Mouse (Mus musculus): ENCODE measurements around the gene Il12b. TPM values are rescaled to one million over a fixed set of nuclear protein-coding genes. Genes with fewer than 3 reads are reported as not detected.

The Il12b gene
- total RNA-seq (2014; fragmentation: Nextera tagmentation) (not detected in 2 replicates), total RNA-seq (2017) (not detected in 2 replicates)

DNA sequence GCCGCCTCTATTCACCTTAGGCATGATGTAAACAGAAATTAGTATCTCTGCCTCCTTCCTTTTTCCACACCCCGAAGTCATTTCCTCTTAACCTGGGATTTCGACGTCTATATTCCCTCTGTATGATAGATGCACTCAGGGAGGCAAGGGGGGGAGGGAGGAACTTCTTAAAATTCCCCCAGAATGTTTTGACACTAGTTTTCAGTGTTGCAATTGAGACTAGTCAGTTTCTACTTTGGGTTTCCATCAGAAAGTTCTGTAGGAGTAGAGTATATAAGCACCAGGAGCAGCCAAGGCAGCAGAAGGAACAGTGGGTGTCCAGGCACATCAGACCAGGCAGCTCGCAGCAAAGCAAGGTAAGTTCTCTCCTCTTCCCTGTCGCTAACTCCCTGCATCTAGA is at the start of gene Il12b:
Gene Il12b, plus strand, starts transcription at position 301 of the 400 bp plus-strand sequence.
- ATAC-seq (replicated peaks; ENCODE audit: low FRiP score, low TSS enrichment, poor library complexity, severe bottlenecking) = no peak

DNA sequence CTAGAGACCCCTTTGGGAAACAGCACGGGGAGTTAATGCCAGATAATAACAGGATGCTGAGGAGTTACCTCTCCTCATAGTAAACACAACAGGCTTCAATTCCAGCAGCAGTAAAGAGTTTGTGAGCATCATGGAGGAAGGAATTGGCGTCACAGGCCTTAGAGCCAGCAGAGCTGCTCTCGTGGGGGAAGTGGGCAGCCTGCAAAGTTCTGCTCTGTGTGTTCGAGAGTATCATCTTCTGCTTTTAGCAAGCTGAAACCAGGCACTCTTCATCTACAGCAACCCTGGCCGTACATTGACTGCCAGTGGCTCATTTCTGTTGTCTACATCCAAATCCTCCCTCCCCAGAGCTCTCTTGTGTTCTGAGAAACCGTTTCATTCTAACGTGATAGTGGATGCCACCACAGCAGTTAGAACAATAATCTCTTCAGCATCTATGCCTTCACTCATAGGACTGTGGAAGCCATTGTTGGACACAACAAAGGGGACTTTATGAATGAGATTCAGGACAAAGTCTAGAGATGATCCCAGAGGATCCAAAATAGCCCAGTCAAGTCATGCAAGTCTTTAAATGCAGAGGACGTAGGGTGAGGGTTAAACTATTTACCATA is 44.9 kb upstream of the Il12b start:
- no peak for ATAC-seq (replicated peaks; ENCODE audit: low FRiP score, low TSS enrichment, poor library complexity, severe bottlenecking)

- ATAC-seq (replicated peaks; ENCODE audit: low FRiP score, low TSS enrichment, poor library complexity, severe bottlenecking) = no peak
Observed at GRCm38 (mm10) chr11:44356171-44356570, 43.7 kb upstream of the Il12b start.

DNA sequence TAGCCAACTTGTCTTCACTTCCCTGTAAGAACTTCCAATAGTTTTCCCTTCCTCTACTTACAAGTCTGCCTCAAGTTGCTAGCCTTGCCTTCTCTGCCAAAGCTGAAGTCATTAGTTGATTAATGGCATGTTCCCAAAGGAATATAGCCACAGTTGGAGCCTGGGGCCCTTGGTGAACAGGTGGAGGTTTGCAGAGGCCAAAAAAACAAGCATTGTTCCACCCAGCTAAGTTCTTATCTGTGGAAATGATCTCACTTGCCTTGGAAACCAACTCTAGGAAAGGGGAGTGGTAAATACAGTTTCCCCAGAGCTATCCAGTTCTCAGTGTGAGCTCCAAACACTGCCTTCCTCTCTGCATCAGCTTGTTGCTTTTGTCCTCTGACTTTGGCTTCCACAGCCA is 35.3 kb upstream of the Il12b start:
- ATAC-seq (replicated peaks; ENCODE audit: low FRiP score, low TSS enrichment, poor library complexity, severe bottlenecking) = no peak

DNA sequence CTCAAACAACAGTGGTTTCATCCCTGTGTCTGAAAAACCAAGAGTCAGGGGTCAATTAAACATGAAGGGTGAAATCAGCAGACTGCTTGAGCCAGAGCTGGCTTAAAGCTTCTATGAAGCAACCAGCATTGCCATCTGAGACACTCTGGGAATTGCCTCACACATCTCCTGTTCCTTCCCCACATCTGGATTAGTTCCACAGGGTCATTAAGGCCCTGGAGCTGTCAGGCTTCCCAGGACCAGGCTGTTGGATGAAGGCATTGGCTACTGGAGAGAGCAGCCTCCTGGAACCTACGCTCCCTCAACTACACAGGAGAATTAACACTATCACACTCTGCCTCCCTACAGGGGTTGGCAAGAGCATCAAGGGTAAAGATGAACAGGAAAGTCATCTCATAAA is 32.2 kb upstream of the Il12b start:
- ATAC-seq (replicated peaks; ENCODE audit: low FRiP score, low TSS enrichment, poor library complexity, severe bottlenecking) = no peak

DNA sequence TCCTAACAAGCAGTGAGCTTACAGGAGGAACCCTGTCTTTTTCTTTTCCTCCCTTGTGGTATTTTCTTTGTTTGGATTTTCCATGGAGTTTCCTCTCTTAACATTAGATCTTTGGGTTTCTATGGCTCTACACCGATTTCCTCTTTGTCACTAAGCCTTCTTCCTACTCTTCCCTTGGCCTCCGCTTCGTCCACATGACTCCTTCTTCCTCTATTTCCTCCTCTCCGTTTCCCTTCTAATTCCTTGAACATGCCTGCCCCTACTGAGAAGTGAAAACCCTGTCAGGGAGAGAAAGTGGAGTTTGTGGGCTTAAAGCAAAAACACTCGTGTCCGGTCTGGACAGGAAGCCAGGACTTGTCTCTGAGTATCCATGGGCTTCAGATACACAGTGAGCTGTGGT is 27.0 kb upstream of the Il12b start:
- ATAC-seq (replicated peaks; ENCODE audit: low FRiP score, low TSS enrichment, poor library complexity, severe bottlenecking) = no peak

- ATAC-seq (replicated peaks; ENCODE audit: low FRiP score, low TSS enrichment, poor library complexity, severe bottlenecking) = no peak
Observed at GRCm38 (mm10) chr11:44377879-44378278, 22.0 kb upstream of the Il12b start.

GRCm38 (mm10) chr11:44380432-44381051 is 19.3 kb upstream of the Il12b start:
- ATAC-seq (replicated peaks; ENCODE audit: low FRiP score, low TSS enrichment, poor library complexity, severe bottlenecking) = no peak

DNA sequence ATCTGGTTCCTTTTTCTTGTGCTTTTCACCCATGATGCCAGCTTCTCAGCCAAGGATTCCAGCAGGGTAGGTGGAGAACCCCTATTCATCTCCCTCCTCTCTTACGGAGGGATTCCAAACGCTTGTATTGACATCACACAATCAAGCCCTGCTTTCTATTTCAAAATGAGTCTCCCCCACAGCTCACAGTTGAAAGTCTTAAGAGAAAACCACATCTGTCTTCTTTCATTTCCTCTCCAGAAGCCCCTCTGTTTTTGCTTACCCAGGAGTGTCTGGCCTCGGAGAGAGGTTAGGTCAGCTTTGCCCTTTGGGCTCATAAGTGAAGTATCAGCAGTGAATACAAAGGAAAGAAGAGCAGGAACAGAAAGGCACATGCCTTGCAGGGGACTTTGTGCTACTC is 17.7 kb upstream of the Il12b start:
- no peak for ATAC-seq (replicated peaks; ENCODE audit: low FRiP score, low TSS enrichment, poor library complexity, severe bottlenecking)

DNA sequence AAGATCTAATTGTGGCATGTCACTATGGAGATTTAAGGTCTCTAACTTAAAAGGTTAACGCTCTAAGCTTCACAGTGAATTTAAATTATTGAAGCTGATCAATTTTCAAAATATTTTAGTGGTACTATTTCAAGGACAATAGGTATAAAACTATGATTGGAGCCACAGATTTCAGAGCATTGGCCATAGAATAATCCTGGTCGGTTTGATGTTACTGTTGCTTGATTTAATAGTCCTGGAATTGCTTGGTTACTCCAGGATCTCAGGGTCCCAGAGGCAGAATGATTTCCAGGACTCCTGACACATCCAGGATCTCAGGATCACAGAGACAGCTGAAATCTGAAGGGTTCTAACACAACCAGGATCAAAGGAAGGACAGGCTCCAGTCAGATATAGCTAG is 12.8 kb upstream of the Il12b start:
- 0 out of 2 replicates have a peak, but pooled peaks have one; percentile 50 for ATAC-seq (replicated peaks; ENCODE audit: low FRiP score, low TSS enrichment, poor library complexity, severe bottlenecking)

DNA sequence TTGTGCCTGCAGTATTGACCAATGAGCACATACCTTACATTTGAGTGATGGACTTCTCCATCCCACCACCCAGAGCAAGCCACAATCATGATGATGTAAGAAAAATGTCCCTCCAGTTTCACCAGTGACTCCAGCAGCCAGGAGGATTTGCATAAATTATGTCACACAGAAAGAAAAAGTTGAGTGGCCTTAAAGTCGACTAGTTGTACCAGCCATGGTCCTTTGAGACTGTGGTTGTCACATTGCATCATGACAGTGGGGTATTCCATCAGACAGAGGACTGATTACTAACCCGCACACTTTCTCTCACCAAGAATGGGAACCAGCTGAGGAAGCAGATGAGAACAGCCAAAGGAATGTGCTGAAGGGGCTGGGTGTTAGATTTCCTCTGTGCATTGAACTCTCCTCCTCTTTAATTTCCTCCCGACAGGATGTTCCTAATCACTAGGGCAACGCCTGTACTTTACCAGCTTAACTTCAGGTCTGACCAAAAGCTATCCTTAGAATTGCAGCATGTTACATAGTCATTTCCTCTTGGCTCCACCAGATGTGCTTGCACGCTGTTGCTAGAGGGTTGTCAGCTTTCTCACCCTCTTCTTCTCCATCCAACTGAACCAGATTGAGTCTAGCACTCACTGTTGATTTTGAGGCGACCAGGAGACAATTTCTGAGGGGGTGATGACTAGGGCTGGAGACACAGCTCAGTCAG is 9.7 kb upstream of the Il12b start:
- ATAC-seq (replicated peaks; ENCODE audit: low FRiP score, low TSS enrichment, poor library complexity, severe bottlenecking) = no peak

DNA sequence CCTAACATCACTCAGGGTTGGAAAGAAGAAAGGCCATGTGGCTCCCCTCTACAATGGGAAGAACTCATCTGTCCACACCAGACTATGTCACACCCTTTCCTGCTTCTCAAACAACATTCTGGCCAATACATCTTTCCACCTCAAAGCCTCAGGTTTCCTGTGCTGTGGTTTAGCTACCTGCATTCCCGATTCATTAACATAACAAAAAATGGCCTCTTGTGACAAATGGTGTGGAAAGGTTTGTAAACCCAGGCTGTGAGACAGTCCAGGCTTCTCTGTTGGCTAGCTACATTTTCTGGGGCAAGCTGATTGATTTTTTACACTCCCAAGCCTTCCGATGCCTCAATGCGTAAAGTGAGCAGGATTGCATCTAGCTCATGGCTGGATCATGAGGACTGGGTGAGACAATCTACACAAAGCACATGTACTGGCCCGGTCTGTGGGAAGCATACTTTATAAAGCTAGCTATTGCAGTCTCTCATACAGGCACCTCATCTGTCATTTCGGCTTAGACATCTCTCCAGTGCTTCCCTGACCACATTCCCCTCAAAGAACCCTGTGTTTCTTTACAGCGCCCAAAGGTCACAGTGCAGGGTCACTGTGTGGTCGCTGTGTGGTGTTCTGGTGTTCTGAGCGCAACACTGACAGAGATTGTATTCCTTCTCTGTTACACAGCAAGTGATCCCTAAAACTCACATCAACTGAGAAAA is 6.6 kb upstream of the Il12b start:
- ATAC-seq (replicated peaks; ENCODE audit: low FRiP score, low TSS enrichment, poor library complexity, severe bottlenecking) = no peak

DNA sequence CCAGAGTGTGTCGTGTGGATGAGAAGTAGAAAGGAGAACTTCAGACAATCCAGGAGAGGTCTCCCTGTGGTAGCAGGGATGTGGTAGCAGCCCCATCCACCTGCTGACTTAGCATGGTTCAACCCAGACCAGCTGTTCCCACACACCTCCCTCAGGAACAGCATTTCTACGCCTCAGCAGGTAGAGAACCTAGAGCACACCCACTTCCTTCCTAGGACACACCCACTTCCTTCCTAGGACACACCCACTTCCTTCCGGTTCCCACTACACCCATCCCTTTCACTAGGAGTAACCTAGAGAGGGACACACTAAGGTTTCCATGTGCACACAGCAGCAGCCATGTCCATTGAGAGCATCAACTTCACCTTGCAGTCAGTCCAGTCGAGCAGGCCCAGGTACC is 4.5 kb upstream of the Il12b start:
- no peak for ATAC-seq (replicated peaks; ENCODE audit: low FRiP score, low TSS enrichment, poor library complexity, severe bottlenecking)

DNA sequence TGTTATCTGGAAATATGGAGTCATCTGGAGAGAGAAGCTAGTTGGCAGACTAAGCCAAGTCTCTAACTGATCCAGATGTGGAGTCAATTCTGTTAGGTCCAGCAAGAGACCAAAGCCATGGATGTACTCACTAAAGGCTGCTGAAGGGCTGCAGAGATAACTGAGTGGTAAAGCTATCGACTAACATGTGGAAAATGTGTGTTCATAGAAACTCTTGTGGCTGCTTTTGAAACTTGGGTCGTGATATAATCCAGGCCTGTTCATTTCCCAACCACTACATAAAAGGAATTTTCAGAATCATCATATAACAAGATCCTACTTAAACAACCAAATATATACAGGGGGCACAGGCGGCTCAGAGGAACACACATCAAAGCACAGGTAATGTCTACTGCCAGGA is 2.3 kb upstream of the Il12b start:
- no peak for ATAC-seq (replicated peaks; ENCODE audit: low FRiP score, low TSS enrichment, poor library complexity, severe bottlenecking)

- ATAC-seq (replicated peaks; ENCODE audit: low FRiP score, low TSS enrichment, poor library complexity, severe bottlenecking) = no peak
Observed at GRCm38 (mm10) chr11:44398356-44398755, 1.5 kb upstream of the Il12b start.

GRCm38 (mm10) chr11:44398782-44399225 is 1.1 kb upstream of the Il12b start:
- peak; percentile 90 for ATAC-seq (replicated peaks; ENCODE audit: low FRiP score, low TSS enrichment, poor library complexity, severe bottlenecking)

GRCm38 (mm10) chr11:44401635-44402548 is 2.0 kb downstream of the Il12b start:
- no peak for ATAC-seq (replicated peaks; ENCODE audit: low FRiP score, low TSS enrichment, poor library complexity, severe bottlenecking)

DNA sequence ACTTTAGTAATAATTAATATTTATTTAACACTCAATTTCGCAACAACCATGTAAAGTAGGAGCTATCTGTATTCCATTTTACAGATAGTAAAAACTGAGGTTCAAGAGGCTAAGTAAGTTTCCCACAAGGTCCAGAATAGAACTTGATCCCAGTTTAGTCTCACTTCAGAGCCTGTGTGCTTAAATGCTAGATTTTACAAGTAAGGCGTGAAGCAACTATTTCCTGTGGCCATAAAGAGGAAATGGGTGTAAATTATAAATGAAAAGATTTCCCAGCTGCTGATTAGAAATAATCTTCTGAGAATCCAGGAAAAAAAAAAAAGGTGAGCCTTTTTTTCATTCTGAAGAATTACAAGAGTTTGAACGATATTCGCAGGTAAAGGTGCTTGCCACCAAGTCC is 5.2 kb downstream of the Il12b start:
- no peak for ATAC-seq (replicated peaks; ENCODE audit: low FRiP score, low TSS enrichment, poor library complexity, severe bottlenecking)

- ATAC-seq (replicated peaks; ENCODE audit: low FRiP score, low TSS enrichment, poor library complexity, severe bottlenecking) = no peak
Observed at GRCm38 (mm10) chr11:44405961-44406360, 6.1 kb downstream of the Il12b start.

All from megakaryocyte-erythroid progenitor cell, adult 5-6 weeks (primary cell).